Mouse (Mus musculus) left cerebral cortex, postnatal 14 days (tissue): ENCODE results near the gene Ifngr2. TPM values are rescaled to one million over a fixed set of nuclear protein-coding genes. Genes with fewer than 3 reads are reported as not detected.
A peak's percentile ranks its signal among the peaks of the same experiment; 100 is the strongest.
"Not testable (repeated sequence)": the region's sequence is repeated elsewhere in the genome, so short reads cannot be mapped to it uniquely, and the experiment has no call there.

Experiments used
- DNase-seq, 2 experiments: peaks; one replicate each; pipeline ENCODE4 v3.0.0; 2021 to 2022; ENCODE audit warnings: low spot score in 2 of 2, mixed read lengths in 1 of 2
- intact Hi-C: fragments of 180-260 bp; cut with DNase I; formaldehyde crosslinking; loops from one replicate; pipeline ENCODE4 v1.15.1; 2025
- long read RNA-seq, 2 experiments: library from polyadenylated mRNA; stranded (forward); transcript quantifications; one replicate each; pipeline ENCODE4 v2.0.0; 2021
- total RNA-seq, 2 experiments: library from RNA; stranded (reverse); gene quantifications; 2 replicates each; pipeline ENCODE4 v1.2.3; 2021

Ifngr2 gene
- total RNA-seq: 10 to 100 TPM; 62.0 to 62.6 TPM
- long read RNA-seq, experiment 1, transcript Ifngr2-201 (7 exons, 3,708 nt): major isoform, 190 of 209 reads
- long read RNA-seq, experiment 1, partial matches to known transcripts: 6 of 209 reads
- long read RNA-seq, experiment 1, other reads (novel, unspliced or antisense): 13 of 209 reads
- long read RNA-seq, experiment 2, transcript Ifngr2-201 (7 exons, 3,708 nt): major isoform, 197 of 221 reads
- long read RNA-seq, experiment 2, partial matches to known transcripts: 9 of 221 reads
- long read RNA-seq, experiment 2, other reads (novel, unspliced or antisense): 15 of 221 reads

DNA sequence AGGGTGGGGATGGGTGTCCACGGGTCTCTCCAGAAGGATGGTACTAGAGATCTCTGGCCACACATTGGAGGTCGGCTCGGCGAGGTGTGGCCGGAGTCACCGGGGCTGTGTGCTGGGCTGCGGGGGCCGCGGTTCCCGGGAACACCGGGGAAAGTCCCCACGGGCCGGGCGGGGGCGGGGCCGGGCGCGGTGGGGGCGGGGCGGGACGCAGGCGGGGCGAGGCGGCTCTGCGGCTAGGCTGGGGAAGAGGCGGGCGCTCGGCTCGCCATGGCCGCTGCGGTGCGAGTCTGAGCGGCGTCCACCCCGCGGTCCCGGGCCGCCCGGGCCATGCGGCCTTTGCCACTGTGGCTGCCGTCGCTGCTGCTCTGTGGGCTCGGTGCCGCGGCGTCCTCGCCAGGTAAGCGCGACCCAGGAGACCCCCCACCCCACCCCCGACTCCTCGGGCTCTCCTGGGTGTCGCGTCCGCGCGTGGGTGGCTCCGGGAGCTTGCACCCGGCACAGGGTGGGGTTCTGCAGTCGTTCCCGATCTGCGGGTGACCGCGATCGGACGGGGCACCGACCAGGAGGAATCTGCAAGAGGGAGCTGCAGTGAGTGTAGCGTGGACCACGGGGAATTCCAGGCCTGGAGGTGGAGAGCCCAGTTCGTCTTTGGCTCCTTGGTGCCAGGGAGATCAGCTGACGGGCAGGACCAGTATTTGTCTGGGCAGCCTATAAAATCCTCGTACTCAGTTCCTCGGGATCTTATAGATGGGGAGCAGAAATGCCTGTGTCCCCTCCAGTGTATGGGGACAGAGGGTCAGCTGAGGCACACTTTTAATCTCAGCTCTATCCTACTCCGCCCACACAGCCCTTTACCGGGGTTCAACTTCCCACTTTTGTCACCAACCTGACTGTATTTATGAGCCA is at the start of gene Ifngr2:
Ifngr2 (plus strand) TSS at position 237 of the 906 bp plus-strand sequence.
- peak; percentile 42 to 48 for DNase-seq
- intact Hi-C loops: no loop called here

DNA sequence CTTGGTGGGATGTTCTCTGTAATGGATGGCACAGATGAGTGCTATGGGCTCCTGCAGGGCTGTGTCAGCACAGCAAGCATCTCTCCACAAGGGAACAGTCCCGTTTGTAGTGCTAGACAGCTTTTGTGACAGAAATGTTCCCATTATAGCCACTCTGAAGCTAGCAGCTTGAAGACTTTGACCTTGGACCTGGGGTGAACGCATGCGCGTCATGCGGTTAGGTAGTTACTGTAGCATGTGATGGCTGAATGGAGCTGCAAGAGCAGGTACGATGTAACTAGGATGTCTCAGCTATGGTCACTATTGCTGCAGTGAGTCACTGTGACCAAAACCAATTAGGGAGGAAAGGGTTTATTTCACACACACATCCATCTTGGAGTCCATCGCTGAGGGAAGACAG is 48.8 kb upstream of the Ifngr2 start:
- DNase-seq: no peak
- intact Hi-C loops: no loop called here

DNA sequence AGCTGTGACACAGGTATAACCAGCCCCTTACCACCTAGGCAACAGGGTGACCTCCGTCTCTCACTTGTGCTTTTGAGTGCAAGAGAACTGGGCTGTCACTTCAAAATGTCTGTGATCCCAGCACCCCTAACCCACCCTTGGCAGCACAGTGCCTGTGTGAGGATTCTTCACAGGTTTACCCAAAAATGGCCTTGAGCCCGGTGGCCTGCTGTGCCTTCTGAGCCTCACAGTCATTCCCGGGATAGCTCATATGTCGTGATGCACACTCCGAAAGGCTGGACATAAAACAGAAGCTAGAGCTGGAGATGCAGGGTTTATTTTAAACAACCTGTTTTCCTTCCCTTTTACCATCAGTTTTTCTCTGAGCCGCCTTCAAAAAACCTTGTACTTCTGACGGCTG is 42.2 kb upstream of the Ifngr2 start:
- intact Hi-C loops: no loop called here
- DNase-seq: no peak

DNA sequence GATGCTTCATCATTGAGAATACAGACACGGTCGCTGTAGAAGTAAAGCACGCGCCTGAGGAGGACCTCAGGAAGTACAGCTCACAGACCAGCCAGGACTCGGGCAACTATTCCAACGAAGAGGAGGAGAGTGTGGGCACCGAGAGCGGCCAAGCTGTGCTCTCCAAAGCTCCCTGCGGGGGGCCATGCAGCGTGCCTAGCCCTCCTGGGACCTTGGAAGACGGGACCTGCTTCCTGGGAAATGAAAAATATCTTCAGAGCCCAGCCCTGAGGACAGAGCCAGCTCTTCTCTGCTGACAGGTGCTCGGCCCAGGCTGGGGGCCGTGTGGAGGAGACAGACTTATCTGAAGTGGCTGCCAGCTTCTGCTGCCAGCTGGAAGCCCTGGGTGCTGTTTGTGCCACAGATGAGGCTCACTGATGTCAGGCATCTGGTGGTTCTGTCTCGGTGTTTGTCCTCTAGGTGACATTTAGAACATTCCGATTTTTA is 41.7 kb upstream of the Ifngr2 start:
- no peak for DNase-seq
- intact Hi-C loops: no loop called here

DNA sequence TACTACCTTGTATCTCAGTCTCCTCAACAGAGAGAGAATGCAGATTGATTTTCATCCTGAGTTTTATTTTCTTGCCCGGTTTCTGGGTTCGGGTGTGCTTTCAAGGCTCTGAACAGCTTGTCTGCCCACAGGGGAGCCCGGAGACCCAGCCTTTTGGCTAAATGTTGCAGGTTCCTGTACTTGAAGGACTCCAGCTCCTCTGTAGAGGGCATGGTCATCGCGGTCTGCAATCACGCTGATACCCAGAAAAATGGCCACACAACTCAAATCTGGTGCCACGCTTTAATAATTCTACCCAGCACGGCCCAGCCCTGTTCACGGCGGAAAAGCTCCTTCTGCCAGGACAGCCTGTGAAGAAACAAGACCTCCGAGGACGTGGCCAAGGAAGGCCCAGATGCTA is 40.5 kb upstream of the Ifngr2 start:
- DNase-seq: no peak
- intact Hi-C loops: no loop called here

DNA sequence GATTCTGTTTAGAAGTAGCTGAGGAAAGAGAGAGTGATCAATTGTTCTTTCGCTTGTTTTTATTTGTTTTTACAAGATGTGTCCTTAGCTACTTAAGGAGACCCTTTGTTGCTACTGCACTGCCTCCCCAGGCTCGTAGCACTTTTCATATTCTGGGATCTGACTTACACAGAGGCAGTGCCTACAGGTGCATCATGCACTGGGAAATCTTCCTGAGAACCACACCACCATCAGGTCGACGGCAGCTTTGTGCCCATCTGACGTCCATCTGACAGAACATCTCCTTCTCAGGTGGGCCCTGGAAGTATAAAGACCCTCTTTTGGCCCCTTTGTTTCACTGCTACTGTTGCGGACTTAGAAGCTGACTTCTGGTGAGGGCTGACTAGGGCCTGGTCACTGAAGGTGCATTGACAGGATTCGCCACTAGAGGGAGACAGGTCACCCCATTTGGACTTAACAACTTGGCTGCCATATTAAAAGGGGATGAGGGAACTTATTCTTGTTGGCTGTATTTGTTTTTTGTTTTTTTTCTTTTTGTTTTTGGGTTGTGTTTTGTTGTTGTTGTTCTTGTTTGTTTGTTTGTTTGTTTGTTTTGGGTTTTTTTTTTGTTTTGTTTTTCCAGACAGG is 34.6 kb upstream of the Ifngr2 start:
- intact Hi-C loops: loop anchor here (5.0 kb wide), 2 partner anchors 65 to 155 kb away; no protein-coding TSS in a partner anchor
- DNase-seq: peak; percentile 77 to 89

DNA sequence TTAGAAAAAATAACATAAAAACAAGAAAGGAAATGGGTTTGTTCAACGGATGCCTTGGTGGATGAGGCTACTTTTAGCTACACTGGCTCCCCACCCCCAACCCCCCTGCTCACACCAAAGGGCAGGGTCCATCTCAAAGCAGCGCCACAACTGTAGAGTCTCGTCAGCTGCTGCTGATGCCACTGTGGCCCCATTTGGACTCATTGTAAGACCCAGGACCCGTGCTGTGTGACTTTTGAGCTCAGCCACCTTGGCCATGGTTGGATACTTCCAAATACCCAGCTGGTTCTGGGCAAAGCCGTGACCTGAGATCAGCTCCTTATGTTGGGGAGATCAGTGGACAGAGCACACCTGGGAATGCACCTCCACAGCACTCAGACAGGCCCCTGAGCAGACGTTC is 33.8 kb upstream of the Ifngr2 start:
- no peak for DNase-seq
- intact Hi-C loops: loop anchor here (5.0 kb wide), 2 partner anchors 64 to 156 kb away; no protein-coding TSS in a partner anchor

DNA sequence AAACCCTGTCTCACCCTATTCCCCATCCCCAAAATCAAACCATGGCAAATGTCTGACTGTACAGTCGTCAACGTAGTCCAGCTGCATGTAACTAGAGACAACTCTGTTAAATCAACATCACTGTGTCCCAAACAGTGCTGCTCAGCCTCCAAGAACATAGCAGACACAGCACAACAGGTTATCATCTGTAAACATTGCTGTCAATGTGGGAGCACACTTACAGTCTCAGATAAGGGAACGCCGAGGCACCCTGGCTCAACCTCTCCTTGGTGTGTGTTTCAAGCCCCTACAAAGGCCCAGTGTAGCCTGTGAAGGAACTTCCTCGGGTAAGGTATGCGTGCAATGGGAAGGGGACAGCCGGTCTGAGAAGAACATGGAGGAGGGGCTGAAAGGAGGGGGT is 29.9 kb upstream of the Ifngr2 start:
- DNase-seq: no peak
- intact Hi-C loops: no loop called here

DNA sequence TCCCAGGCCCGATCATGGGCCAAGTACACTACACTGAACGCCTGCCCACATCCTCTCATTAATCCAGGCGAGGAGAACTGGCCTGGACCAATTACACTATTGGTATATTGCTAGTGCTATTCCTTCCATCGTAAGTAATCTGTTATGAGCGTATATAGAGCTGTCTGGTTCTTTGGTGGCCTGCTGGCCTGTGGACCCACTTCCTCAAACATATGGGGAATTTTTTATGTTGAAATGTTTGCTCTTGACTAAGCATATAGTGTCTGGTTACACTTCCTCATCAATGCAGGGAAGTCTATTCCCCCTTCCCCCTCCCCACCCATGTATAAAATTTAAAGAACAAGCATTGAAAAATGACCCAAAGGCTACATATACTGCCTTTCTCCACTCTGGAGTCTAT is 24.8 kb upstream of the Ifngr2 start:
- intact Hi-C loops: no loop called here
- DNase-seq: no peak

DNA sequence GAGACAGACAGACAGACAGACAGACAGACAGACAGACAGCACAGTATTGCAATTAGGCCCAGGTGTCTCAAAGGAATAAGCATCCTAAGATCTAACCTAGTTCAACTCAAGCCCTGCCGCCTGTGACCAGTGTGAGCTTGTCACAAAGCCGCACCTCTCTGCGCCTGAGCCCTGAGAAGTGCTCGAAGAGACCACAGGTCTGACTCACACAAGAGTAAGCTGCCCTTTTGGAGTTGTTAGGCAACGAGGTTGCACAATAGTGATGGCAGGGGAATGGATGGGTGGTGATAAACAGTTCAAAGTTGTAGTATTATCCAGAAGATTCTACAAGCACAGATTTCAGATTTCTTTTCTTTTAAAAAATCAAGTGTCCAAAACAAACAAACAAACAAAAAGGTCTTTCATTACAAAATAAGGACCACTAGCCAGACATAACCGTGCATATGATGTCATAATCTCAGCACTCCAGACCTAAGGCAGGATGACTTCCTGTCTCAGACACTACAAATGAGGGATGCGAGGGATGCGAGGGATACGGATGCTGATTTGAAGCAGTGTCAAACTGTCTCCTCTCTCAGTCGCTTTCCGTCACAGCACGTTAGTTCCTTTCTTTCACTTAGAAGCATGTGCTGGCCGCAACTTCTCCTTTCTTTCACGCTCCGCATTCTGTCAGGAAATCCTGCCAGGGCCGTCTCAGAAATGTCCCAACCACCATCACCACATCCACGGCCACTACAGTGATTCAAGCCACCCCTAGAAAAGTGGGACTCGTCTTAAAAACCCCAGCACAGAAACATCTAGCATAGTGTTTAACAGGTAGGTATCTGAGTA is 24.2 kb upstream of the Ifngr2 start:
- peak in 1 of 2 experiments; percentile 19 for DNase-seq

DNA sequence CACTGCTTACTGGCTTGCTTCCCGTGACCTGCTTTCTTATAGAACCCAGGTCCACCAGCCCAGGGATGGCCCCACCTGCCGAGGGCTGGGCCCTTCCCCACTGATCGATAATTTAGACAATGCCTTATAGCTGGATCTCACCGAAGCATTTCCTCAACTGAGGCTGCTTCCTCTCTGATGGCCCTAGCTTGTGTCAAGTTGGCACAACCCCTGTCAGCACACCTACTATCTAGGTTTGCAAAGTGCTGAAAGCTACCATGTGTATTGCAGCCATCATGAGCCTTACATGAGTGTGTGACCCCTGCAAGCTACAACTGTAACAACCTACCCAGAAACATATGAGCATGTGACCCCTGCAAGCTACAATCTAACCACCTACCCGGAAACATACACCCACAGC is 22.7 kb upstream of the Ifngr2 start:
- DNase-seq: no peak
- intact Hi-C loops: no loop called here

More for the DNA sequence above, 24.2 kb upstream of the Ifngr2 start:
- intact Hi-C loops: no loop called here

DNA sequence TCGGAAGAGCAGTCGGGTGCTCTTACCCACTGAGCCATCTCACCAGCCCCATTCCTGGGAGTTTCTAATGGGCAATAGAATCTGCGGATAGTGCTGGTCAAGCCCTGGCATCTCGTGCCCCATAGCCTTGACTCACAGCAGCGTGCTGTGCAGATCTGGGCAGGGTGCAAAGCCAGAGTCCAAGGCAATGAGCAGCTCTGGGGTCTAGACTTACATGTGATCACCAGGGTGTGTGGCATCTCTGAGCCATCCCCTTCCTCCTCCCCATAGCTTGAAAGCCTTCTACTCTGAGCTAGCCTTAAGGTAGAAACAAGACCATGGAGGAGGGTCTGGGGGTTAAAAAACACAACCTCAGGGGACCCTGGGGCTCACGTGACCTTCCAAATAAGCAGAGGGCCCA is 20.6 kb upstream of the Ifngr2 start:
- no peak for DNase-seq
- intact Hi-C loops: no loop called here

DNA sequence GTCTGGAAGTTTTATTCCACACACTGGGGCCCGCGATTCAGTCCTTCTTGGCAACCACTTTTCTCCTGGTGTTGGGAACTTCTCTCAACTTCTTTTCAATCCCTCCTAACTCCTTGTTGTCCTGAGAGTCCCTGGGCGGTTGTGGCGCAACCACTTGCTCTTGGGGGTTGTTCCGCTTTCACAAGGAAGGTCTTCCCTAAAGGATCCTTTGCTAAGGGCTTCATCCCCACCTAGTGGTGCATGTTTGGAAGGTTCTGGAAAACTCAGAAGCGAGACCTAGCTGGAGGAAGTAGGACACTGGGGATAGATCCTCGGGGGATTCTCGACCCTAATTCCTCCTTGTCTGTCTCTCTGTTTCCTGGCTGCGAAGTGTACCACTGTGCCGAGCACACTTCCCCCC is 19.8 kb upstream of the Ifngr2 start:
- DNase-seq: no peak
- intact Hi-C loops: no loop called here

DNA sequence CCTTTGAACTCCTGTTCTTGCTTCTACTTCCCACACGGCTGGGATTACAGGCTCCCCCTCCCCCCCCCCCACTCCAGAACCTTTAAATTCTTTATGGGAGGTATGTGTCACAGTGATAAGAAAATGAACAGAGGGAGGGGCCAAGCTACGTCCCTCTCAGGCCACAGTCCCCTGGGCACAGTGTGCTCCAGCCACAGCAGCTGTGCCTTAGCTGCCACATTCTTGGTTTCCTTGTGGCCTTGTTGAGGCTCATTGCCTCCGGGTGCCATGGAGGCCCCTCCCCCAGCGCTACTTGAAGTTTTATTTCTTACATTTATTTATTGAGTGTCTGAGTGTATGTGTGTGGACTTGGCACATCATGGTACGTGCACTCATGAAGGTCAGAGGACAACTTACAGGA is 19.4 kb upstream of the Ifngr2 start:
- no peak for DNase-seq
- intact Hi-C loops: no loop called here

DNA sequence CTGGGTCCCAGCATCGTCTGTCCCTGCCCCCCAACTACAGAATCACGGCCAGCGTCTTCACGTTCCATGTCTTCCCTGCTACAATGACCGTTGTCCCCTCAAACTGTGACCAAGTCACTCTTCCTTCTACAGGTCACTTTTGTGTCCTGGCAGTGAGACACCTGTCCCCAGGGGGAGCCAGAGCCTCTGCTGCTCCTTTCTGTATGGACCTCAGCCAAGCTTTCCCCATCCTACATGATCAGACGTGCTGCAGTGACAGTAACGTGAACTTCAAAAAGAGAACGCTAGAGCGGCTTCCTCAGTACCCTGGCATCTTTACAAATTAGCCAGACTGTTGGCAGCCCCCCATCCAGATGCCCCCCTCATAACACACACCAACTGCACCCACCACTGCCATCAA is 18.3 kb upstream of the Ifngr2 start:
- no peak for DNase-seq
- intact Hi-C loops: no loop called here

DNA sequence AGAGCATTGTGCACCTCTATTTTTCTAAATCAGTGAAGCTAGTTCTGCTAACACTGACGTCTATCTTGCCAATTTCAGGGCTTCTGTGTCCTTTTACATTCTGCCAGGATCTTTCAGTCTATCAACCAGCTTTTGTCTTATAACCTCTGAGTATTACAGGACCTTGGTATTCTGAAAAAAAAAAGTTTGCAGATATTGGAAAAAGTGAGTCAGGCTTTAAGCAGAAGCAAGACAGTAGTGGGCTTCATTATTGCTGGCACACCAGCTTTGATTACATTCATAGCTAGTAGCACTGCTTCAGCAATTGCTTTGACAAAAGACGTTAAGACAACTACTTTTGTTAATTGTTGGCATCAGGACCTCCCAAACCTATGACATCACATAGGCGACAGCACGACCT is 16.0 kb upstream of the Ifngr2 start:
- intact Hi-C loops, DNase-seq: not testable (repeated sequence)

DNA sequence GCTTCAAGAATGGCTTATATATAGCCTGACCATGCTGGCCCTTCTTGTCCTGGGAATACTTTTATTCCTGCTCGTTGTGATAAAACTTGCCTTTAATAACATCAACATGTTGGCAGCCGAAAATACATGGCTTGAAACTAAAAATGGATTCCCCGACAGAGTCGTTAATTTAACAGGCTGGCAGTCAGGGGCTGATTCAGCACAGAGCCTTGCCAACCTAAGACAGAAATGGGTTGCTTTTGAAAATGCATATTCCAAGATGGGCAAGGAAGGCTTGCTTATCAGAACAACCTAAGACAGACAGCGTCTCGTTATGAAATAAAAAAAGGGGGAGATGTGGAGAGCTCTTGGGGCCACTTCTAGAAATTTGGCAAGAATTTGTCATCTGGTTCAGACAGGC is 15.0 kb upstream of the Ifngr2 start:
- no peak for DNase-seq
- intact Hi-C loops: no loop called here

DNA sequence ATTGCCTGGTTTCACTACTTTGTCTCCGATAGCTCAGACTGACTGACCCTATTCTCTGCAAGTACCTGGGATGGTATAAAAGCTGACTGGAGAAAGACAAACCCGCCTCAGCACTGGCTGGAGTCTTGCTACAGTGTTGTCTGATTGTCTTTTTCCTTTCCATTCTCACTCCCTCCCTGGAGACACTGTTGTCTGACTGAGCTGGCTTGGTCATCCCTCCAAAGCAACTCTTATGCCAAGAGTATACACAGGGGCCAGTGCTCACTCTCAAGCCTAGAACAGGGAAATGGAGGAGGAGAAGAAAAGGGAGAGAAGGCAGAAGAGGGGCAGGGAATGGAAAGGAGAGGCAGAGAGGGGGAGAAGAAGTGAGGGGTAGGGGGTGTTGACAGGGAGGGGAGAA is 14.4 kb upstream of the Ifngr2 start:
- intact Hi-C loops: no loop called here
- DNase-seq: no peak
